Mouse (Mus musculus) urinary bladder, postnatal 4 days (tissue): ENCODE measurements around the gene Ephb1.

ENCODE experiments used
- DNase-seq, 2 experiments: peaks; one replicate each; pipeline ENCODE4 v3.0.0; 2021 to 2022; ENCODE audit warnings: low spot score in 2 of 2

Ephb1 gene

GRCm38 (mm10) chr9:102306645-102307415 is 47.7 kb downstream of the Ephb1 start:
- no peak for DNase-seq

GRCm38 (mm10) chr9:102305432-102306100 is 48.9 kb downstream of the Ephb1 start:
- DNase-seq, result no peak

- no peak for DNase-seq
Measured at GRCm38 (mm10) chr9:102304796-102305195, 49.7 kb downstream of the Ephb1 start.

- no peak for DNase-seq
Measured at GRCm38 (mm10) chr9:102303882-102304281, 50.6 kb downstream of the Ephb1 start.

- no peak for DNase-seq
Measured at GRCm38 (mm10) chr9:102300985-102301384, 53.5 kb downstream of the Ephb1 start.

- DNase-seq, result no peak
Measured at GRCm38 (mm10) chr9:102298741-102299140, 55.8 kb downstream of the Ephb1 start.

GRCm38 (mm10) chr9:102297986-102298385 is 56.5 kb downstream of the Ephb1 start:
- DNase-seq, result no peak

GRCm38 (mm10) chr9:102297176-102297575 is 57.3 kb downstream of the Ephb1 start:
- no peak for DNase-seq

GRCm38 (mm10) chr9:102293605-102294004 is 60.9 kb downstream of the Ephb1 start:
- no peak for DNase-seq

GRCm38 (mm10) chr9:102291230-102291629 is 63.3 kb downstream of the Ephb1 start:
- no peak for DNase-seq

- no peak for DNase-seq
Measured at GRCm38 (mm10) chr9:102288356-102288755, 66.1 kb downstream of the Ephb1 start.

- DNase-seq, result no peak
Measured at GRCm38 (mm10) chr9:102275931-102276330, 78.6 kb downstream of the Ephb1 start.

GRCm38 (mm10) chr9:102274016-102274415 is 80.5 kb downstream of the Ephb1 start:
- no peak for DNase-seq

- DNase-seq, result no peak
Measured at GRCm38 (mm10) chr9:102273469-102273808, 81.1 kb downstream of the Ephb1 start.

- DNase-seq, result no peak
Measured at GRCm38 (mm10) chr9:102272731-102273468, 81.6 kb downstream of the Ephb1 start.

GRCm38 (mm10) chr9:102270496-102270895 is 84.0 kb downstream of the Ephb1 start:
- DNase-seq, result no peak

GRCm38 (mm10) chr9:102267311-102268027 is 87.0 kb downstream of the Ephb1 start:
- no peak for DNase-seq

- no peak for DNase-seq
Measured at GRCm38 (mm10) chr9:102263760-102264159, 90.7 kb downstream of the Ephb1 start.

- DNase-seq, result no peak
Measured at GRCm38 (mm10) chr9:102262100-102262501, 92.4 kb downstream of the Ephb1 start.

GRCm38 (mm10) chr9:102261511-102261910 is 93.0 kb downstream of the Ephb1 start:
- DNase-seq, result no peak

- DNase-seq, result no peak
Measured at GRCm38 (mm10) chr9:102256407-102256806, 98.1 kb downstream of the Ephb1 start.

GRCm38 (mm10) chr9:102255803-102256202 is 98.7 kb downstream of the Ephb1 start:
- DNase-seq, result no peak
